Mouse (Mus musculus): ENCODE measurements around the gene Spata5. TPM values are rescaled to one million over a fixed set of nuclear protein-coding genes. Genes with fewer than 3 reads are reported as not detected.
A peak's percentile ranks its signal among the peaks of the same experiment; 100 is the strongest.

Spata5 gene
- total and polyA plus RNA-seq, 3 experiments = 35.0 to 52.9 (median 49.7) TPM

DNA sequence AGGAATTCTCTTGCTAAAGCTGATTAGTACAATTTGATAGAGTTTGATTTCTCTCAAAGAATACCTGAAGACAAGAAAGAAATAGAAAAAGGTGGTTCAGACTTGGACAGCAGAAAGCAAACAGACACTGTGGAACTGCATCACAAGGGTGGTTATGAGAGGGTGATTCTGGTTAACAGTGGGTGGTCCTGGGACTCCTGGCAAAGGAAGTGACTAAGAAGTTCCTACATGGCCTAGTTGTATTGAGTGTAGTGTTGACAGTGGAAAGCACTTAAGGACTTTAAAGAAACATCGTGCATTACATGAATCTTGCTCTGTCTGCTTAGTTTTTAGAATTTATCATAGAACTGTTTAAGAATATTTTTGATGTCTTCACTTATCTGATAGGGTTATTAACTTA, 36.3 kb downstream of the Spata5 start:
- TF ChIP-seq RCOR1 (conservative IDR thresholded peaks at IDR 0.05; ENCODE audit: low read depth, low read length) (no peak), SIN3A (IDR thresholded peaks at IDR 0.05; ENCODE audit: low read length) (no peak), IRF4 (IDR thresholded peaks at IDR 0.05; ENCODE audit: low read depth, low read length) (no peak), BHLHE40 (IDR thresholded peaks at IDR 0.05; ENCODE audit: low read depth, low read length) (no peak), POLR2A (IDR thresholded peaks at IDR 0.05; ENCODE audit: low read depth, low read length) (no peak), USF1 (IDR thresholded peaks at IDR 0.05; ENCODE audit: low read depth, low read length) (no peak), E2F4 (IDR thresholded peaks at IDR 0.05; ENCODE audit: insufficient replicate concordance, low read depth, low read length) (no peak), ETS1 (conservative IDR thresholded peaks at IDR 0.05; ENCODE audit: low read depth, low read length) (0 out of 2 replicates have a peak, but pooled peaks have one; percentile 9), JUND (conservative IDR thresholded peaks at IDR 0.05; ENCODE audit: low read depth, low read length) (no peak; the same call in 1 of the 2 replicates), USF2 (conservative IDR thresholded peaks at IDR 0.05; ENCODE audit: low read depth, low read length) (no peak), CHD1 (IDR thresholded peaks at IDR 0.05; ENCODE audit: low read depth, low read length) (no peak), EP300 (IDR thresholded peaks at IDR 0.05; ENCODE audit: low read length) (0 out of 2 replicates have a peak, but pooled peaks have one; percentile 17), ELF1 (IDR thresholded peaks at IDR 0.05; ENCODE audit: low read depth, low read length) (no peak), JUN (IDR thresholded peaks at IDR 0.05; ENCODE audit: insufficient read depth, low read depth, low read length) (0 out of 2 replicates have a peak, but pooled peaks have one; percentile 8), TCF12 (IDR thresholded peaks at IDR 0.05; ENCODE audit: low read depth, low read length) (no peak), POLR2AphosphoS2 (IDR thresholded peaks at IDR 0.05; ENCODE audit: low read depth, low read length) (no peak), MAX (IDR thresholded peaks at IDR 0.05; ENCODE audit: low read length) (no peak), ZMIZ1 (IDR thresholded peaks at IDR 0.05; ENCODE audit: low read depth, low read length) (no peak)
- in situ Hi-C loops (cut with MboI; ENCODE audit: low pct_ligation_motif_present, low pct_unique_long_range_greater_than_20kb, low sequenced_read_pairs) = no loop called here
- no peaks in the 10 kb centered on the region for H3K27me3 ChIP-seq (replicated peaks)
- H3K4me1 ChIP-seq (ENCODE audit: control insufficient read depth in 1 of 2, insufficient read depth in 2 of 2) = peaks cover 0 to 6% of the 10 kb centered on the region in 2 experiments; a peak in 1 of 4 replicates
- no peaks in the 10 kb centered on the region; the same call in 1 of the 2 replicates for H3K79me2 ChIP-seq (replicated peaks; ENCODE audit: control insufficient read depth, extremely low read depth, insufficient read depth, poor library complexity, severe bottlenecking)
- DNase-seq (ENCODE audit: extremely low read depth) = peak; percentile 58
- no peak overlapping the region for H3K27ac ChIP-seq (ENCODE audit: insufficient read depth, low read depth)
- dilution Hi-C loops (cut with MboI; ENCODE audit: extremely low pct_ligation_motif_present, extremely low pct_unique_long_range_greater_than_20kb, low sequenced_read_pairs) = no loop called here
- no peak overlapping the region for H3K4me2 ChIP-seq (ENCODE audit: insufficient read depth, low read depth, poor library complexity, severe bottlenecking)
- no peak overlapping the region for H3K9ac ChIP-seq (ENCODE audit: insufficient read depth, low read depth)
- H3K36me3 ChIP-seq (replicated peaks in 1 of 2; ENCODE audit: control insufficient read depth in 1 of 2, insufficient read depth in 1 of 2, low read length in 1 of 2) = peaks cover 2 to 36% of the 10 kb centered on the region in 2 experiments
- H3K4me3 ChIP-seq (replicated peaks in 1 of 3; ENCODE audit: low read depth in 2 of 3, low read length in 2 of 3, poor library complexity in 1 of 3) = no peak overlapping the region
- H3K9me3 ChIP-seq (replicated peaks; ENCODE audit: low read length) = no peaks in the 10 kb centered on the region

DNA sequence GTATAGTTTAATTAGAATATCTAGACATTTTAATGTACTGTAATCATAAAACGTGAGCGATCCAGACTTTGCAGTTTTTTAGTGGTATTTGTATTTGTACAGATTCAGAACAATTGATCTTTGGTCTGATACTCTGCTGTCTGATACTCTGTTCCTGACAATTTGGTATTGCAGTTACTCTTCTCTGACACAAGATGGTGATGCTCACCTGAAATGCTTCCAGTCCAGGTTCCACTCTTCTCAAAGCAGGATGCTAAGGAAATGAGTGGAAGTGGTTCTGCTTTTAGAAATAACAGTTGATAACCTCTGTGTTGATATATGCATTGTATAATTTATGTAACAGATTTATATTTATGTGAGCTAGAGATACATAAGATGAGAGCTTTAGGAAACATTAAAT, 48.5 kb downstream of the Spata5 start:
- Histone ChIP-seq H3K4me3 (replicated peaks in 1 of 3; ENCODE audit: low read depth in 2 of 3, low read length in 2 of 3, poor library complexity in 1 of 3) (no peak overlapping the region), H3K27ac (ENCODE audit: insufficient read depth, low read depth) (no peak overlapping the region), H3K27me3 (replicated peaks) (no peaks in the 10 kb centered on the region), H3K79me2 (replicated peaks; ENCODE audit: control insufficient read depth, extremely low read depth, insufficient read depth, poor library complexity, severe bottlenecking) (no peaks in the 10 kb centered on the region), H3K36me3 (replicated peaks in 1 of 2; ENCODE audit: control insufficient read depth in 1 of 2, insufficient read depth in 1 of 2, low read length in 1 of 2) (peaks cover 6 to 34% of the 10 kb centered on the region in 2 experiments), H3K9me3 (replicated peaks; ENCODE audit: low read length) (no peaks in the 10 kb centered on the region), H3K9ac (ENCODE audit: insufficient read depth, low read depth) (no peak overlapping the region), H3K4me1 (ENCODE audit: control insufficient read depth in 1 of 2, insufficient read depth in 2 of 2) (no peaks in the 10 kb centered on the region), H3K4me2 (ENCODE audit: insufficient read depth, low read depth, poor library complexity, severe bottlenecking) (no peak overlapping the region)
- in situ Hi-C loops (cut with MboI; ENCODE audit: low pct_ligation_motif_present, low pct_unique_long_range_greater_than_20kb, low sequenced_read_pairs) = no loop called here
- TF ChIP-seq ZNF384 (IDR thresholded peaks at IDR 0.05; ENCODE audit: low read depth, low read length) (no peak), RAD21 (IDR thresholded peaks at IDR 0.05; ENCODE audit: low read depth, low read length) (peak; percentile 67), CTCF (conservative IDR thresholded peaks at IDR 0.05 in 1 of 2, IDR thresholded peaks at IDR 0.05 in 1 of 2; ENCODE audit: low read depth in 2 of 2, low read length in 2 of 2) (peak in 1 of 2 experiments; percentile 57; a peak in 2 of 4 replicates), RCOR1 (conservative IDR thresholded peaks at IDR 0.05; ENCODE audit: low read depth, low read length) (no peak), NRF1 (IDR thresholded peaks at IDR 0.05; ENCODE audit: low read depth, low read length) (no peak), SMC3 (IDR thresholded peaks at IDR 0.05; ENCODE audit: low read depth, low read length) (peak; percentile 41; the same call in 1 of the 2 replicates), MAX (IDR thresholded peaks at IDR 0.05; ENCODE audit: low read length) (no peak)
- dilution Hi-C loops (cut with MboI; ENCODE audit: extremely low pct_ligation_motif_present, extremely low pct_unique_long_range_greater_than_20kb, low sequenced_read_pairs) = no loop called here
- no peak for DNase-seq (ENCODE audit: extremely low read depth)
